Mouse (Mus musculus) CH12F3 (cell line): ENCODE data around the gene Pdcd5.

Source experiments
- in situ Hi-C: fragments of 300-500 bp; cut with MboI; formaldehyde crosslinking; loops from 2 replicates; pipeline ENCODE4 v1.14.3; 2020; ENCODE audit warnings: low sequenced_read_pairs

Pdcd5 gene

DNA sequence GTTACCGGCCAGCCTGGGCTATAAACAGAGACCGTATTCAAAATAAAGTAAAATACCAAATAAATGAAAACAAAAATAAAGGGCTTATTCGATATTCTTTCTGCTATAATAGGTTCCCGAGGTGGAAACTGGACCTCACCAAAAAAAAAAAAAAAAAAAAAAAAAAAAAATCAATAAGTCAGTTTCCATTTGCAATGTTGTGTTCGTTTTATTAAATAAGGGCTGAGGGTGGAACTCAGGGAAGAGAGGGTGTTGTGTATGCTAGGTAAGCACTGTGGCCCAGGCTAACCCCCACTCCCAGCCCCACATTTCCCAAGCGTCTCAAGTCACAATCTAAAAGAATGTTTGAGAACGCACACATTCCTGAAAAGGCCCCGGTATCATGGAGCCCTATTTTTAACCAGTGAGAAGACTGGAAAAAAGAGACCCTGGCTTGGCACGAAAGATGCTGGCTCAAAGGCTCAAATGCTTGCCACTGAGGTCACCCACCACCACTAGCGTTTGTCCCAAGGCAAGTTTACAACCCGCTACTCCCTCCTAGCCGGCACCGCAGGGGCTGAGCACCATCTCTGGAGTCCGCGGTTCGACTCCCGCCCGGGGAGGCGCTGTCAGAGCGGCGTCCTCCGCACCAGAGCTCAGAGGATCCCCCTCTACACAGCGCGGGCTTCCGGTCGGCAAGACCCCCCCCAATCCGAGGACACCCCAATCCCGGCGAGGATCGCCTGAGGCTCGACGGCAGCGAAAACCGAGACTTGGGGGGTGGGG, 822 bp downstream of the Pdcd5 start:
- in situ Hi-C loops: no loop called here

DNA sequence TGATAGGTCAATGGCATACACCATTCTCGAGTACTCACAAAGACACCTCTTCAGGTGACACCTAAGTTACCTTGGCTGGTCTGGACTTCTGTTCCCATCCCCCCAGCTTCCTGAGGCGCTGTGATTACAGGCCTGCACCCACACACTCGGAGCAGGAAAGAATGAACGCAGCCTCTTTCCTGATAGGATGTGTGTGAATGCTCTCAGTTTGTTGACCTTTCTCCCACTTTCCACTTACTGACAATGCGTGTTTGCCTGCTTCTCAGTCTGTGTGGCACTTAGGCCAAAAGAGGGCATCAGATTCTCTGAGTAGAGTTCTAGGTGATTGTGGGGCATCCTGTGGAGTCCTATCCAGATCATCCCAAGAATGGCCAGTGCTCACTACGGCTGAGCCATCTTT, 7.2 kb downstream of the Pdcd5 start:
- in situ Hi-C loops: no loop called here

DNA sequence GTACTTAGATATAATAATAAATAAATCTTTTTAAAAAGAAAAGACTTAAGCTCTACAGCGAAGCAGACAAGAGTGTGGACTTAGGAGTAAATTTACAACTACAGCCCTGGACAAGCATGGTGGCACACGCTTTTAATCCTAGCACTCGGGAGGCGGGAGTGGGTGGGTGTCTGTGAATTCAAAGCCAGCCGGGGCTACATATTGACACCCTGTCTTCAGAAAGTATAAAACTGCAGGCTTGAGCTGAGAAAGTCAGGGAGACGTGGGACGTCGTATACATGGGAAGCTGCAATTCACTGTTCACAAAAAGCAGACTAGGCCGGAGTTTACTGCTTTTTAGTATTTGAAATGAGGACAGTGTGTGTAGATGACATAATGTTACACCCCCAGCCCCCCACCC, 10.4 kb downstream of the Pdcd5 start:
- in situ Hi-C loops: no loop called here

DNA sequence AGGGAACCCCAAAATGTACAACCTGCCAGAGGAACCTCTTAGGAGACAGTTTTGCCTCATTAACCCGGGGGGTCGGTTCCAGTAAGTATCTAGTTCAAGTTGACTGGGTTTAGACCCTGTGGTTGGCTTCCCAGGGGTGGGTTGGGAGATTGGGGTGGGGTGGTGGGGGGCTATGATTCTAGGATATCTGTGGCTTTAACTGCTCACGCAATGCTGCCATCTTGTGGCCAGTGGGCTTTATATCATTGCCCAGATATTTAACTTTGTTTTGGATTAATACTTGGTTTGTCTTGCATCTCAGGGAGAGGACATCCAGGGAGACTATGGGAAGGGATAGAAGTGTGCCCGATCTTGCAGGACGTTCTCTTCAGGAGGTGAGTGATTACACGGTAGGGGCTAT, 11.1 kb downstream of the Pdcd5 start:
- in situ Hi-C loops: no loop called here

DNA sequence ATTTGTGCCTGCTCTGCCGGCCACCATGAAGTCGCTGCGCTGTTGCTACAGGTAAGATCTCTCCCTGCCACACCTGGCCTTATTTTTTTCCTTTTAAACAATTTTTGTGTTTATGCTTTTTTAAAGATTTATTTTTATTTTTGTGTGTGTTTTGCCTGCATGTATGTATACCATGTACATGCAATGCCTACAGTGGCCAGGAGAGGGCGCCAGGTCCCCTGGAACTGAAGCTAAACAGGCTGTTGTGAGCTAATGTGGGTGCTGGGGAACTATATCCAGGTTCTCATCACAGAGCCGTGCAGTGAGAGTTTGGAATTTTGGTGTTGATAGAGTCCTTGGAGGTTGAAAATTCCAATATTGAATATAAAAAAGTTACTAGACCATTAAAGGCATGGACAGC, 18.8 kb downstream of the Pdcd5 start:
- in situ Hi-C loops: no loop called here

DNA sequence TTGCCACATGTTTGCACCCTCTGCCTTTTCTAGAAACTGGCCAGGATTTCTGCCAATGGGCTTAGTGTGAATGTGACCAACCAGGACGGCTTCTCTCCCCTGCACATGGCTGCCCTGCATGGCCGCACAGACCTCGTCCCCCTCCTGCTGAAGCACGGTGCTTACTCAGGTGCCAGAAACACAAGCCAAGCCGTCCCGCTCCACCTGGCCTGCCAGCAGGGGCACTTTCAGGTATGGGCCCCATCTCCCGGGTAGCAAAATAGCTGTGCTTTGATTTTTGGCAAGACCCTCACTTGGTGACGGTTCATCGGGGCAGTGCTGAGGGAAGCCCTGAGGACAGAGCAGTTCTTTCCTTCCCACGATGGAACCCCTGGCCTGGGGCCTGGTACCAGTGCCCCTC, 19.9 kb downstream of the Pdcd5 start:
- in situ Hi-C loops: no loop called here

DNA sequence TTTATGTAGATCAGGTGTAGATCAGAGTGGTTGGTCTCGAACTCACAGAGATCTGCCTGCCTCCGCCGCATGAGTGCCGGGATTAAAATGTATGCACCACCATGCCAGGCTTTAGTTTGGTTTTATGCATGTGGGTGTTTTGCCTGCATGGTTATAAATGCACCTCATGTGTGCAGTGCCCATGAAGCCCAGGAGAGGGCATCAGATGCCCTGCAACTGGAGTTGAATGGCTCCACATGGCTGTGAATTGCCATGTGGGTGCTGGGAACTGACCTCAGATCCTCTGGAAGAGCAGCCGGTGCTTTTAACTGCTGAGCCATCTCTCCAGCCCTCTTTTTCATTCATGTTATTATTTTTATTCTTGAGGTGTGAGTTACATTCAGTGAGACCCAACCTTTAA, 21.3 kb downstream of the Pdcd5 start:
- in situ Hi-C loops: no loop called here

DNA sequence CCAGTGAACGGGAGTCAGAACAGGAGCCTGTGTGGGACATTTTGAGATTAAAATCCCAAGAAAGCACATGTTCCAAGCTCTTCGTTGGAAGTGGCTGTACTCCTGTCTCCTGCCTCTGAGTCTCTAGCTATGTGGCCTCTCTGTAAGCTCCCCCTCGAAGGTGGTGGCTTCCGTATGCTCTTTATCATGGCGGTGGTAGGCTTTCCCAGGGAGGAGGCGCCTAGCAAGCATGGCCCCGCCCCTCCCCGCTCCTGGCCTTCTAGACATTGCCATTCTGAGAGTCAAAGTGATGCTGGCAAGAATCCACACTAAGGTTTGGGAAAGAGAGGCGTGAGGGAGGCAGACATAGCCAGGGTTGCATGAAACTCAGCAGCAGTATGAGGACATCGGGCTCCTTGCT, 24.7 kb downstream of the Pdcd5 start:
- in situ Hi-C loops: no loop called here

DNA sequence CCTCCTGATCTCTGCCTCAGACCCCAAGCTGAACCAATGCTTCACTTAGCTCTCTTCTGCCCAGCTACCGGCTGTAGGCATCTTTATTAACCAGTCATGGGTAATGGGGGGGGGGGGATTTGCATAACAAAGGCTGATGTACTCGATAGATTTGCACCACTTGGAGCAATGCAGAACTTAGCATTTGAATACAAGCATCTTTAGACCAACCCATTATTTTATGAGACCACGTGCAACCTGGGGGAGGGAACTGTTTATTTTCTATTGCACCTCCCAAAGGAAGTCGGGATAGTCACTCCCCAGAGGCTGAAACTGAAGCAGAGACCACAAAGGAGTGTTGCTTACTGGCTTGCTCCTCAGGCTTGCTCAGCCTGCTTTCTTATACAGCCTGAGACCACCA, 29.8 kb downstream of the Pdcd5 start:
- in situ Hi-C loops: no loop called here

DNA sequence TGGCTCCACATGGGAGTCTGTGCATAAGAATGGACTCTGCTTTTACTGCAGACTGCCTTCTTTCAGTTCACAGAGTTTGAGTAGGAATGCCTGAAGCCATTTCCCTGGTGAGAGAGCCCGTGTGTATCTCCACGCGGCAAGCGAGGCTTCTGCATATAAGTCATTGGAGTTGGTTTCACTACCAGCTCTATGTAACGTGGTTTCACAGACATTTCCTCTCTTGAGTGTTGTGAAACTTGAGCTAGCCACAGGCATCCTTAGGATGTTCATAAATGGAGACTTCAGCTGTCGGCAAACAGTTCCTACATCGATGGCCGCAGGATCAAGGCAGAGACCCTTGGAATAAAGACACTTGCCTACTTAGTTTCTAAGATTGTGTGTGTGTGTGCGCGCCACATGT, 38.1 kb downstream of the Pdcd5 start:
- in situ Hi-C loops: no loop called here

DNA sequence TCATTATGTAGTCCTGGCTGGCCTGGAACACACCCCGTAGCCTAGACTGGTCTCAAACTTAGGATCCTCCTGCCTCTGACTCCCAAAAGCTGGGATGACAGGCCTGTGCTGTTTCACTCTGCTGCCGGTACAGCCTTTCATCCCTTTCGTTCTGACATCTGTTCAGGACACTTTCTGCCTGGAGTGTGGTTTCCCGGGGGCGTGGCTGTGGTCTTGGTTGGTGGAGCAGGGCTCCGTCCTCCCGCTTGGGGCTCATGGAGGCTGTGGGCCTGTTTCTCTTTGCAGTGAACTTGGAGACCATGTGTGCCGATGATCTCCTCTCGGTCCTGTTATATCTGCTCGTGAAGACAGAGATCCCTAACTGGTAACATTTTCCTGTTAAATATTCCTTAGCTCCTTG, 40.5 kb downstream of the Pdcd5 start:
- in situ Hi-C loops: no loop called here

DNA sequence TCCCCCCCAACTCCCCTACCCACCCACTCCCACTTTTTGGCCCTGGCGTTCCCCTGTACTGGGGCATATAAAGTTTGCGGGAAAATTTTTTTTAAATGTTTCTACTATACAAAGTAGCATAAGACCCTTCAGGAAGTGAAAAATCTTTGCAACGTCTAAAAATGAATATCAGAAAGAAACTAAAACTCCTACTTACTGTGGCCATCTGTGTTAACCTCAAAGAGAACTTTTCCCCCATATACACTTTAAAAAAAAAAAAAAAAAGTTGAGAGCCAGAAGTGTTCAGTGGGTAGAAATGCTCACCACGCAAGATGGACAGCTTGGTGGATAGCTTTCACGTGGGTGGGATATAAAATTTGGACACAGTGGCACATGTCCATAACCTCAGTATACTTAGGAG, 44.6 kb downstream of the Pdcd5 start:
- in situ Hi-C loops: no loop called here

DNA sequence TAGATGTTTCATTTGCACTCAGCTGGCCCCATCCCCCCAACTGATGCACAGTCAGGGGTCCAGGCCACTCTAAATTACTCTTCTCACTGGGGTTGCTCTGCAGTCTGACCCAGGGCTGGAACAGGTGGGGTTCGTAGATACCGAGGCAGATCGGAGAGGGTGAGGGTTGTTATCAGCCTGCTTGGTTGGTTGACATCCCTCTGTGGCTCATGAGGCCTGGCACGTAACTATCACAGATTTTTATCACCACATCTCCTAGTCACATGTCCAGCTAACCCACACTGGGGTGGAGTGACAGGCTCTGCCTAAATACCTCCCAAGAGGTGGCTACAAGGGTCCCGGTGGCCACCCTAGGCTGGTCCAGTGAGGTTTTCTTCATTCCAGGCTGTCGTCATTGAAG, 46.2 kb downstream of the Pdcd5 start:
- in situ Hi-C loops: no loop called here

DNA sequence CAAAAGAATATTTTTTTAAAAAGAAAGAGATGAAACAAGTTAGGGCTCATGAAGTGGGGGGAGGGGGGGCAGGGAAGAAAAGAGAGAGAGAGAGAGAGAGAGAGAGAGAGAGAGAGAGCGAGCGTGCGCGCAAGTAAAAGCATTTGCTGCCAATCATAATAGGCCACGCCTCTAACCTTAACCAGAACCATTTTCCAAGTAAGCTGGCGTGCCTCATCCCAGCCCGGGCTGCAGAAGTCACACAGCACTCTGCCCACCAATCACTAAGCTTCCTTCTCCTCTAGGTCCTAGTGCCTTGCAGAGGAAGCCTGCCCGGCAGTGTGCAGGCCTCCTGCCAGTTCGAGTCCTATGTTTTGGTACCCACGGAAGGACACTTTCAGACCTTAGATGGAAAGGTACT, 47.3 kb downstream of the Pdcd5 start:
- in situ Hi-C loops: no loop called here

DNA sequence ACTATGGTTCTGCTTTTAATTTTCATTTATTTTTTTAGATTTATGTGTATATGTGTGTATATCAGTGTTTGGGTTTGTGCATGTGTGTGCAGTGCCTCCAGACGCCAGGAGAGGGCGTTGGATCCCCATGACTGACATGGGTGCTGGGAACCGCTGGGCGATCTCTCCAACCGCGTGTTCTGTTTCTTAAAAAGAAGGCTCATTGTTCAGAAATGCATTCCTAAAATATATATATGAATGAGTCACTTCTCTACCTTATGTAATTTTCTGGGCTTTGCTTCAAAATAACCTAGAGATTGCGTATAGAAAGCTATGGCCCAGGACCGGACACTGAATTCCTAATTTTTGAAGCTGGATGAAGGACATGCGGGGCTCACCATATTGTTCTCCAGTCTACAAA, 47.8 kb downstream of the Pdcd5 start:
- in situ Hi-C loops: no loop called here

DNA sequence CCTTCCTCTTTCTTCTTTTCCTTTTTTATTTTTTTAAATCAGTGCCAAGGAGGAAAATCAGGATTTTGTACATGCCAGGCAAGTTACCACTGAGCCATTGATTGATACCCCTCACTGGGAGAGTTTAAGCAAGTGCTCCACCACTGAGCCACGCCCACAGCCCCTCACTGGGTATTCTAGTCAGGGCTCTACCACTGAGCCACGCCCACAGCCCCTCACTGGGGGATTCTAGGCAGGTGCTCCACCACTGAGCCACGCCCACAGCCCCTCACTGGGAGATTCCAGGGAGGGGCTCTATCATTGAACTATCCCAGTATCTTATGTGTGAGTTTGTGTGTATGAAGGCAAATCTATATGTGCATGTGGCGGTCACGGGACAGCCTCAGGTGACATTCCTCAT, 53.0 kb downstream of the Pdcd5 start:
- in situ Hi-C loops: no loop called here
